Mouse (Mus musculus) brown adipose tissue, adult 24 weeks (tissue): ENCODE results near the gene Msi2. TPM values are rescaled to one million over a fixed set of nuclear protein-coding genes. Genes with fewer than 3 reads are reported as not detected.

Experiments used
- H3K27ac ChIP-seq: fragments of 200-500 bp; replicated peaks from 2 replicates; pipeline ENCODE4 v1.5.1; 2012; ENCODE audit warnings: low read depth, mild to moderate bottlenecking, low read length
- H3K4me1 ChIP-seq: fragments of 200-500 bp; 2 replicates; pipeline ENCODE4 v1.6.1; 2012; ENCODE audit warnings: low read length, mixed read lengths; ENCODE audit not compliant: control insufficient read depth, insufficient read depth, insufficient read length
- H3K4me3 ChIP-seq: fragments of 200-500 bp; 2 replicates; pipeline ENCODE4 v1.5.1; 2012; ENCODE audit warnings: low read depth, mild to moderate bottlenecking, low read length, moderate library complexity; ENCODE audit not compliant: insufficient read depth
- polyA plus RNA-seq: library from polyadenylated mRNA; stranded (reverse); fragments of >200 nt; gene quantifications from 2 replicates; pipeline ENCODE4 v1.2.4, GENCODE M21; 2012; ENCODE audit not compliant: missing spikeins, insufficient read depth, insufficient read length

Gene Msi2
- polyA plus RNA-seq, 1 experiment: 57.2 TPM

DNA sequence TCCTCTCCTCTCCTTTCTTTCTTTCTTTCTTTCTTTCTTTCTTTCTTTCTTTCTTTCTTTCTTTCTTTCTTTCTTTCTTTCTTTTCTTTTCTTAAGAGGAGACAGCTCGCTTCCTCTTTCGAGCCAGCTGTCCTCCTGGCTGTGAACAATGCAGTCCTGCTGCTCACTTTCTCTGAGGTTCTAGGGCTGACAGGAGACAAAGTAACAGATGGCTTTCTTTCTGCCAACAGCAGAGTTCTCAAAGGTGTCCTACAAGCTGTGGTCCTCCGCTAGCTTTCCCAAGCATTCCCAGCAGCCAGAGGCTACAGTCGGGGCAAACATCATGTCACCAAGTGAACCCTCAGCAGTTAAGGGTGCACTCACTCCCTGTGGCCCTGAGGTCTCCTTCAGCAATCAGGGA is 419.0 kb downstream of the Msi2 start:
- no peak overlapping the region for H3K4me3 ChIP-seq
- H3K27ac ChIP-seq: no peak overlapping the region
- no peaks in the 10 kb centered on the region for H3K4me1 ChIP-seq

DNA sequence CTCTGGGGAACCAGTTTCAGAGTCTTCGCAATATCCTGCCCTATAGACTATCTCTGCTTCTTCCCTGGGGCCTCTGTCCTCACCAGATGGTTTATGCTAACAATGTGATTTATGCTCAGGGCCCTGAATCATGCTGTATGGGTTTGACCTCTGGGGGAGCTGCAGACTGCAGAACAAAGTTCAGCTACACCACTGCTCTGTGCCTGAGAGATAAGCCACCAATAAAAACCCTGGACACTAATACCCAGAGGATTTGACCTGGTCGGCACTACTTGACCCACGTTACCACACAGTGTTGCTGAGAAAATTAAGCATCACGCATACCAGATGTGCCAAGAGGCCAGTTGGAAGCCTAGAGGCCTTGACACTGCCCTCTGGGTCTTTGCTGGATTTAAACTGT is 420.8 kb downstream of the Msi2 start:
- Histone ChIP-seq H3K4me1 (no peaks in the 10 kb centered on the region), H3K27ac (no peak overlapping the region), H3K4me3 (no peak overlapping the region)

DNA sequence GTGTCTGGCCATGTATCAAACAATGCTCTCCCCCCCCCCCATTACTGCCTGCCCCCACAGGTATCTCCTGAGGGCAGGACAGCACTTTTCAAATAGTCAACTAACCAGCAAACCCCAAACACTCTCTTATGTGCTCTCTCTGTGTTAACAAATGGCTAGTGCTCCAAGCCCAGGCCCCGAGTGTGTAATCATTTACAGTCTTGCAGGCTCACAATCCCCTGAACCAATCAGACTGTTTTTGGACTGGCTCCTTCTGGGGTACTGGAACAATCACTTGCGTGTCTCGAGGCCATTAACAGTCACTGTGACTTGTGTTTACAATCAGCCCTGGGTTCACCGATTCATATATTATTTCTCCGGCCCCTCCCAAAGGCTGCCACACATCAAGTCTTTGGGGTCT is 423.0 kb downstream of the Msi2 start:
- no peak overlapping the region for H3K27ac ChIP-seq
- H3K4me1 ChIP-seq: no peaks in the 10 kb centered on the region
- H3K4me3 ChIP-seq: no peak overlapping the region

DNA sequence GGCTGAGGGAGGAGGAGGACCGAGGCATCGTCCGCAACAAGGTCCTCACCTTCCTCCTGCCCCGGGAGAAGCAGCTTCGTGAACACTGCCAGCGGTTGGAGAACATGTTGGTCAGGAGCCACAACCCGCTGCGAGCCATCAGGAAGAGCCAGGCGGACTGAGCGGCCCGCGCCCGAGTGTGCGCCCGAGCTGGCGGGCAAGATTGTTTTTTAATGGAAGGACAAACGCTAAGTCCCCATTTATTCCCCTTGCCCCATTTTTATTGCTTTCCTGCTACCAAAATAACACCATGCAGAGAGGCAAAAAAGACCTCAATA is 424.0 kb downstream of the Msi2 start:
- H3K4me1 ChIP-seq: no peaks in the 10 kb centered on the region
- H3K27ac ChIP-seq: no peak overlapping the region
- H3K4me3 ChIP-seq: no peak overlapping the region

DNA sequence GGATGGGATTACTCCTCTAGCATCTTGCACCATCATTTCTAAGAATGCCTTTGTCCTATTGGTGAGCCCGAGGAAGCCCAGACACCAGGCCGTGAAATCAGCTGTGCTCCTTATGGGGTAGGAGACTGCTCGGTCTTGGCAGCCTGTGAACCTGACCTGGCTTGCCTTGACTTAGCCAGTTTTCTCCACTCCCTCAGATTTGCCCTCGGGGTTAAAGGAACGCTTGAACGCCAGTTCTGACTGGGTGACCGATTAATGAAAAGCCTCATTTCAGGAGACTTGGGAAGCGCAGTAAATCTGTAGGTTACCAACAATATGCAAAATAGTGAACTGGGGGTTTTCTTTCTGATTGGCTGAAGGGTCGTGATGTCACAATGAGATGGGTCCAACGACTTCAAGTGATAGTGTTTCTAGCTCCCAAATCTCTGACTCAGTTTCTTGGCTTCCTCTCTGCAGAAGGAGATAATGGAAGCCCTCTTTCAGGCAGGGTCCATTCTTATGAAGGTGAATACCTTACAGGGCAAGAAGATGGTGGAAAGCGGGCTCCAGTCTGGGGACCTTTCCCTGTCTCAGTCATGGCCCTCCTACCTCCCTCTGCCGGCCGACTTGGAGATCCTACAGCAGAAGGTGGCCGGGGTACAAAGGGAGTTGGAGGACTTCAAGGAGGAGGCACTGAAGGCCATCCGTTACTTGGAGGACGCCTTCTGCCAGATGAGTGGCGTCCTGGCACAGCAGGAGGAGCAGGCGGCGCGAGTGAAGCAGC is 424.5 kb downstream of the Msi2 start, which contains the start of gene Ccdc182:
Gene Ccdc182, plus strand, starts transcription at position 428 of the 763 bp plus-strand sequence.
- H3K27ac ChIP-seq: no peak within 1 kb of the TSS
- no peak within 1 kb of the TSS for H3K4me3 ChIP-seq
- H3K4me1 ChIP-seq: no peaks in the 10 kb centered on the region

DNA sequence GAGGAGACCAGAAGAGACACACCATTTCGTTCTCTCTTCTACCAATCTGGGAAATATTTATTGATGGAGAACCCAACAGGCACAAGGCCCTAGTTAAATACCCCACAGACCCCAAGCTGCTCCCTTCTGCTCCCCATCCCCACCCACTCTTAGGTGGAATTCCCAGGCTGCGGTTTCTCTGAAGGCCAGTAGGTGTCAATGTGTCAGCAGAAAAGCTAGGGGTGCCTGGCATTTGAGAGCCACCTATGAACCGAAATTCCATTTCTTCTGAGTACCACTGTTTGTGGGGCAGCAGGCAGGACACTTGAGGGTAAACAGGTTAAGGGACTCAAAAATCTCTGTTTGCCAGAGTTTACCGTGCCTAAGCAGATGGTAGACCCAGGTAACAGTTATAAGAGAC is 426.6 kb downstream of the Msi2 start:
- no peak overlapping the region for H3K27ac ChIP-seq
- H3K4me1 ChIP-seq: no peaks in the 10 kb centered on the region
- H3K4me3 ChIP-seq: no peak overlapping the region

DNA sequence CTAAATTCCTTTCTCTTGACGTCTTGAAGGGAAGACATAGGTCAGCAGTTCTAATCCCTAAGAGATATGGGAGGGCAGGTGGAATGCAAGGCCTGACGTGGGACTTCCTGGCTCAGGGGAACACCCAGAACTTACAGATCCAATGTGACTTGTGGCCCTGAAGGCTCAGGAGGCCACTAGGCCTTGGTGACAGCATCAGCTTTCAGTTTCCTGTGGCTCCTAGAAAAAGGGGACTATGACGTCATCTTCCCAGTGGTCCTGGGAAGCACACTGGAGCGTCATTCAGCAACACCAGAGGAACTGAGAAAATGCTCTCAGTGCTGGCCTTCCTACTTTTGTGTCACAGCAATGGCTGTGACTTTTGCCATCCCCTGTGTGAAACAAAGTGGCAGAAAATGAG is 427.1 kb downstream of the Msi2 start:
- Histone ChIP-seq H3K4me1 (no peaks in the 10 kb centered on the region), H3K4me3 (no peak overlapping the region), H3K27ac (no peak overlapping the region)

Other genes with a start within 250 kb of the Msi2 start
- gene Akap1, start 146.1 kb upstream of the Msi2 start, polyA plus RNA-seq: 102 and 114 TPM in 2 replicates
- 56.9 and 57.0 TPM in 2 replicates for gene Scpep1, start 237.0 kb upstream of the Msi2 start, polyA plus RNA-seq
- gene Elobl, start 248.4 kb upstream of the Msi2 start, polyA plus RNA-seq: not detected in 2 replicates